Comparison of ENCODE assay signal across 8 mouse cellular contexts in genomic region chr1:24230428-24230827, GRCm38 (mm10). TPM values are rescaled to one million over a fixed set of nuclear protein-coding genes. Genes with fewer than 3 reads are reported as not detected.
A peak's percentile ranks its signal among the peaks of the same experiment; 100 is the strongest.
DNase-seq lines count a peak whose midpoint lies in the region; ATAC-seq and TF ChIP-seq lines count a peak whose summit lies in the region.

No protein-coding gene starts in this region.

- no peak overlapping the region for H3K27ac ChIP-seq in hindbrain, embryonic 10.5 days
- no peak overlapping the region for H3K27ac ChIP-seq in midbrain, embryonic 16.5 days (ENCODE audit: low read length)
- H3K27ac ChIP-seq in liver, postnatal 0 days (ENCODE audit: low read depth) = no peak overlapping the region

- peaks cover 6% of the 10 kb centered on the region for H3K4me1 ChIP-seq in hindbrain, embryonic 10.5 days (replicated peaks)
- peaks cover 5% of the 10 kb centered on the region; the same call in 1 of the 2 replicates for H3K4me1 ChIP-seq in midbrain, embryonic 16.5 days (ENCODE audit: control insufficient read depth, insufficient read depth, low read length)
- no peaks in the 10 kb centered on the region for H3K4me1 ChIP-seq in liver, postnatal 0 days (ENCODE audit: insufficient read depth)

- peak; percentile 81 for ATAC-seq in midbrain, embryonic 16.5 days
- ATAC-seq in liver, postnatal 0 days = no peak
- no peak for ATAC-seq in monocyte, adult 5-6 weeks (replicated peaks; ENCODE audit: insufficient number of reproducible peaks, low FRiP score, low TSS enrichment, poor library complexity, severe bottlenecking)

- H3K36me3 ChIP-seq in hindbrain, embryonic 10.5 days = no peaks in the 10 kb centered on the region
- H3K36me3 ChIP-seq in midbrain, embryonic 16.5 days (ENCODE audit: control insufficient read depth, insufficient read depth, low read length) = no peaks in the 10 kb centered on the region
- H3K36me3 ChIP-seq in liver, postnatal 0 days (replicated peaks; ENCODE audit: insufficient read depth, low read length) = no peaks in the 10 kb centered on the region

- H3K9ac ChIP-seq in midbrain, embryonic 16.5 days (ENCODE audit: low read depth, low read length) = no peak overlapping the region
- H3K9ac ChIP-seq in liver, postnatal 0 days (replicated peaks) = no peak overlapping the region

- no peak overlapping the region for H3K4me2 ChIP-seq in midbrain, embryonic 16.5 days (ENCODE audit: low read length)
- H3K4me2 ChIP-seq in liver, postnatal 0 days (ENCODE audit: low read depth, low read length) = no peak overlapping the region; the same call in 1 of the 2 replicates

- H3K9me3 ChIP-seq in hindbrain, embryonic 10.5 days = no peaks in the 10 kb centered on the region
- no peaks in the 10 kb centered on the region for H3K9me3 ChIP-seq in midbrain, embryonic 16.5 days (replicated peaks; ENCODE audit: control insufficient read depth, low read length, poor library complexity, severe bottlenecking)
- H3K9me3 ChIP-seq in liver, postnatal 0 days (ENCODE audit: low read length) = no peaks in the 10 kb centered on the region

- no peak for TF ChIP-seq CTCF in liver, postnatal 0 days (IDR thresholded peaks at IDR 0.05; ENCODE audit: low read depth)

- H3K27me3 ChIP-seq in hindbrain, embryonic 10.5 days (ENCODE audit: insufficient read depth, poor library complexity, severe bottlenecking) = no peaks in the 10 kb centered on the region
- H3K27me3 ChIP-seq in midbrain, embryonic 16.5 days (ENCODE audit: control insufficient read depth, insufficient read depth, low read depth, low read length) = no peaks in the 10 kb centered on the region
- no peaks in the 10 kb centered on the region for H3K27me3 ChIP-seq in liver, postnatal 0 days (ENCODE audit: insufficient read depth, low read length)

- peak; percentile 36 for DNase-seq in layer of hippocampus, adult 9-11 months
- DNase-seq in layer of hippocampus, adult 8-10 months (ENCODE audit: low spot score in 2 of 2) = no peak
- peak; percentile 57 to 63 for DNase-seq in cerebellum, postnatal 14 days
- DNase-seq in hindbrain, embryonic 10.5 days (ENCODE audit: low spot score) = peak; percentile 45
- no peak for DNase-seq in liver, postnatal 0 days
- no peak for DNase-seq in urinary bladder, adult 2 months (ENCODE audit: low spot score)

- 33% methylated on average over 8 of the region's 8 CpGs for WGBS in hindbrain, embryonic 10.5 days
- 33% methylated on average over 8 of the region's 8 CpGs for WGBS in midbrain, embryonic 16.5 days
- 50% methylated on average over 8 of the region's 8 CpGs for WGBS in liver, postnatal 0 days (ENCODE audit: insufficient replicate concordance)

- TF ChIP-seq EP300 in liver, postnatal 0 days (IDR thresholded peaks at IDR 0.05; ENCODE audit: low read depth) = no peak

- H3K4me3 ChIP-seq in hindbrain, embryonic 10.5 days = no peak overlapping the region
- no peak overlapping the region for H3K4me3 ChIP-seq in midbrain, embryonic 16.5 days (ENCODE audit: low read depth, low read length)
- H3K4me3 ChIP-seq in liver, postnatal 0 days (ENCODE audit: low read depth, low read length) = no peak overlapping the region

RNA-seq across cellular contexts. Expression of gene Col9a1, which starts 53.0 kb away (rescaled TPM):
- under 1 TPM; 0.27 to 0.98 (median 0.51) TPM for total RNA-seq in layer of hippocampus, adult 8-10 months (2022)
- 45.4 and 51.4 TPM in 2 replicates for polyA plus RNA-seq in hindbrain, embryonic 10.5 days (2016; fragmentation: Nextera tagmentation; extraction: Ambion mirVana)
- 1.7 and 1.8 TPM in 2 replicates for polyA plus RNA-seq in midbrain, embryonic 16.5 days (2015; fragmentation: Nextera tagmentation; extraction: Ambion mirVana)
- 0.05 TPM in 1 of 2 replicates, not detected in the other for polyA plus RNA-seq in liver, postnatal 0 days (2015; fragmentation: Nextera tagmentation; extraction: Ambion mirVana)
- 0.01 and 0.03 TPM in 2 replicates for polyA plus RNA-seq in urinary bladder, adult 2 months (2012; rRNA removed)
- not detected in 3 replicates for total RNA-seq in monocyte, adult 5-6 weeks (2017)

Comparison
In these comparisons a context has a peak if more than half of its experiments do, and no peak if none do; other contexts are left out.
1. DNase-seq: peak in layer of hippocampus, adult 9-11 months (single experiment), cerebellum, postnatal 14 days (2 of 2) and hindbrain, embryonic 10.5 days (single experiment); none in layer of hippocampus, adult 8-10 months (0 of 2), liver, postnatal 0 days (single experiment) and urinary bladder, adult 2 months (single experiment).
2. RNA of gene Col9a1, which starts 53.0 kb away (polyA plus RNA-seq): 45.4 to 51.4 TPM in hindbrain, embryonic 10.5 days; 1.7 to 1.8 TPM in midbrain, embryonic 16.5 days, 0.05 TPM in liver, postnatal 0 days and 0.01 to 0.03 TPM in urinary bladder, adult 2 months; every median in the first group is over 10 times any median in the second.